Mouse (Mus musculus) limb, embryonic 10.5 days (tissue): ENCODE measurements around the gene Tmem163. TPM values are rescaled to one million over a fixed set of nuclear protein-coding genes. Genes with fewer than 3 reads are reported as not detected.
A peak's percentile ranks its signal among the peaks of the same experiment; 100 is the strongest.

Experiments
- DNase-seq: peaks from one replicate; pipeline ENCODE4 v3.0.0-alpha.2; 2017; ENCODE audit warnings: low spot score
- H3K27ac ChIP-seq: fragments of 300-500 bp; sonication (generic); 2 replicates; pipeline ENCODE4 v1.5.1; 2016; ENCODE audit warnings: mild to moderate bottlenecking
- H3K27me3 ChIP-seq: fragments of 300-500 bp; sonication (generic); 2 replicates; pipeline ENCODE4 v1.6.1; 2016; ENCODE audit warnings: low read depth, mild to moderate bottlenecking; ENCODE audit not compliant: poor library complexity, severe bottlenecking
- H3K36me3 ChIP-seq: fragments of 300-500 bp; sonication (generic); 2 replicates; pipeline ENCODE4 v1.6.1; 2016; ENCODE audit warnings: mild to moderate bottlenecking, moderate library complexity
- H3K4me1 ChIP-seq: fragments of 300-500 bp; sonication (generic); 2 replicates; pipeline ENCODE4 v1.6.1; 2016
- H3K4me3 ChIP-seq: fragments of 300-500 bp; sonication (generic); 2 replicates; pipeline ENCODE4 v1.5.1; 2016; ENCODE audit warnings: mild to moderate bottlenecking, moderate library complexity
- H3K9me3 ChIP-seq: fragments of 300-500 bp; sonication (generic); replicated peaks from 2 replicates; pipeline ENCODE4 v1.6.1; 2016; ENCODE audit warnings: mild to moderate bottlenecking
- WGBS: fragments of 180-500 bp; shearing (Covaris S2); methylation state at CpG from one replicate; pipeline ENCODE4 v1.1.7; 2016; 5-methylcytosine and 5-hydroxymethylcytosine counted together
- polyA plus RNA-seq: library from polyadenylated mRNA; unstranded; fragments of >200 nt; fragmentation: Nextera tagmentation; extraction: Ambion mirVana; gene quantifications from 2 replicates; pipeline ENCODE4 v1.2.1, GENCODE M21; 2016

Gene Tmem163
- 1.5 and 3.5 TPM in 2 replicates for polyA plus RNA-seq

- Histone ChIP-seq H3K4me1 (peaks cover 18% of the 10 kb centered on the region), H3K36me3 (no peaks in the 10 kb centered on the region), H3K9me3 (no peaks in the 10 kb centered on the region), H3K27me3 (peaks cover 60% of the 10 kb centered on the region), H3K27ac (no peak within 1 kb of the TSS), H3K4me3 (0 out of 2 replicates have a peak within 1 kb of the TSS, but pooled peaks have one; percentile 61)
- WGBS, result 20% methylated on average over 18 of the region's 18 CpGs
- DNase-seq, result peak; percentile 66
Observed at GRCm38 (mm10) chr1:127679498-127680133, at the start of gene Tmem163. Gene Tmem163 (minus strand): TSS chr1:127679548.

GRCm38 (mm10) chr1:127729096-127729495 is 49.7 kb upstream of the Tmem163 start, which contains the start of gene Acmsd:
Gene Acmsd (plus strand): TSS chr1:127729413.
- no peak within 1 kb of the TSS for H3K4me3 ChIP-seq
- no peaks in the 10 kb centered on the region for H3K27me3 ChIP-seq
- no peak within 1 kb of the TSS for H3K27ac ChIP-seq
- H3K4me1 ChIP-seq, result no peaks in the 10 kb centered on the region
- no peak for DNase-seq
- 91% methylated on average over 4 of the region's 4 CpGs for WGBS
- no peaks in the 10 kb centered on the region for H3K9me3 ChIP-seq
- no peaks in the 10 kb centered on the region for H3K36me3 ChIP-seq

- 62% methylated on average over 2 of the region's 2 CpGs for WGBS
Observed at GRCm38 (mm10) chr1:127723596-127723995, 44.2 kb upstream of the Tmem163 start.

GRCm38 (mm10) chr1:127718290-127718689 is 38.9 kb upstream of the Tmem163 start:
- Histone ChIP-seq H3K4me1 (no peaks in the 10 kb centered on the region), H3K4me3 (no peak overlapping the region), H3K9me3 (no peaks in the 10 kb centered on the region), H3K36me3 (no peaks in the 10 kb centered on the region), H3K27me3 (no peaks in the 10 kb centered on the region), H3K27ac (no peak overlapping the region)
- DNase-seq, result no peak
- WGBS, result 93% methylated on average over 1 of the region's 1 CpGs

More at GRCm38 (mm10) chr1:127723596-127723995, 44.2 kb upstream of the Tmem163 start:
- no peaks in the 10 kb centered on the region for H3K9me3 ChIP-seq
- H3K4me3 ChIP-seq, result no peak overlapping the region
- no peak for DNase-seq
- no peaks in the 10 kb centered on the region for H3K27me3 ChIP-seq
- H3K27ac ChIP-seq, result no peak overlapping the region
- H3K4me1 ChIP-seq, result no peaks in the 10 kb centered on the region
- no peaks in the 10 kb centered on the region for H3K36me3 ChIP-seq

GRCm38 (mm10) chr1:127716441-127716840 is 37.1 kb upstream of the Tmem163 start:
- Histone ChIP-seq H3K36me3 (no peaks in the 10 kb centered on the region), H3K4me3 (no peak overlapping the region), H3K4me1 (no peaks in the 10 kb centered on the region), H3K27me3 (no peaks in the 10 kb centered on the region), H3K27ac (no peak overlapping the region), H3K9me3 (no peaks in the 10 kb centered on the region)
- 91% methylated on average over 8 of the region's 8 CpGs for WGBS
- DNase-seq, result no peak

GRCm38 (mm10) chr1:127706269-127706668 is 26.9 kb upstream of the Tmem163 start:
- H3K4me1 ChIP-seq, result no peaks in the 10 kb centered on the region
- no peaks in the 10 kb centered on the region for H3K36me3 ChIP-seq
- DNase-seq, result no peak
- H3K27ac ChIP-seq, result no peak overlapping the region
- 81% methylated on average over 5 of the region's 5 CpGs for WGBS
- H3K27me3 ChIP-seq, result no peaks in the 10 kb centered on the region
- no peaks in the 10 kb centered on the region for H3K9me3 ChIP-seq
- no peak overlapping the region for H3K4me3 ChIP-seq

- Histone ChIP-seq H3K36me3 (no peaks in the 10 kb centered on the region), H3K4me3 (no peak overlapping the region), H3K27ac (no peak overlapping the region), H3K4me1 (no peaks in the 10 kb centered on the region), H3K27me3 (no peaks in the 10 kb centered on the region), H3K9me3 (no peaks in the 10 kb centered on the region)
- no peak for DNase-seq
- WGBS, result 89% methylated on average over 1 of the region's 1 CpGs
Observed at GRCm38 (mm10) chr1:127702187-127702586, 22.8 kb upstream of the Tmem163 start.

GRCm38 (mm10) chr1:127696533-127696932 is 17.2 kb upstream of the Tmem163 start:
- 31% methylated on average over 2 of the region's 2 CpGs for WGBS
- H3K27ac ChIP-seq, result no peak overlapping the region

GRCm38 (mm10) chr1:127677661-127678580 is 1.4 kb downstream of the Tmem163 start:
- no peak overlapping the region for H3K27ac ChIP-seq
- H3K27me3 ChIP-seq, result peaks cover 74% of the 10 kb centered on the region
- H3K36me3 ChIP-seq, result no peaks in the 10 kb centered on the region
- H3K9me3 ChIP-seq, result no peaks in the 10 kb centered on the region
- peak overlapping the region; percentile 61 for H3K4me3 ChIP-seq
- DNase-seq, result peak; percentile 56
- WGBS, result 2% methylated on average over 63 of the region's 64 CpGs
- peaks cover 18% of the 10 kb centered on the region for H3K4me1 ChIP-seq

More at GRCm38 (mm10) chr1:127696533-127696932, 17.2 kb upstream of the Tmem163 start:
- Histone ChIP-seq H3K4me1 (no peaks in the 10 kb centered on the region), H3K27me3 (no peaks in the 10 kb centered on the region), H3K36me3 (no peaks in the 10 kb centered on the region), H3K9me3 (no peaks in the 10 kb centered on the region), H3K4me3 (no peak overlapping the region)
- no peak for DNase-seq

GRCm38 (mm10) chr1:127677131-127677631 is 2.2 kb downstream of the Tmem163 start:
- H3K9me3 ChIP-seq, result no peaks in the 10 kb centered on the region
- H3K36me3 ChIP-seq, result no peaks in the 10 kb centered on the region
- no peak overlapping the region for H3K27ac ChIP-seq
- H3K4me3 ChIP-seq, result peak overlapping the region; percentile 61
- peak; percentile 66 for DNase-seq
- peaks cover 18% of the 10 kb centered on the region for H3K4me1 ChIP-seq
- H3K27me3 ChIP-seq, result peaks cover 74% of the 10 kb centered on the region
- 1% methylated on average over 39 of the region's 44 CpGs for WGBS

GRCm38 (mm10) chr1:127676516-127677099 is 2.7 kb downstream of the Tmem163 start:
- DNase-seq, result peak; percentile 33
- H3K9me3 ChIP-seq, result no peaks in the 10 kb centered on the region
- H3K36me3 ChIP-seq, result no peaks in the 10 kb centered on the region
- H3K4me1 ChIP-seq, result peaks cover 18% of the 10 kb centered on the region
- WGBS, result 6% methylated on average over 25 of the region's 25 CpGs
- H3K27me3 ChIP-seq, result peaks cover 74% of the 10 kb centered on the region
- peak overlapping the region; percentile 61 for H3K4me3 ChIP-seq
- H3K27ac ChIP-seq, result no peak overlapping the region

- Histone ChIP-seq H3K4me3 (no peak overlapping the region), H3K4me1 (peaks cover 18% of the 10 kb centered on the region), H3K27me3 (peaks cover 74% of the 10 kb centered on the region), H3K27ac (no peak overlapping the region), H3K36me3 (no peaks in the 10 kb centered on the region), H3K9me3 (no peaks in the 10 kb centered on the region)
- no peak for DNase-seq
- WGBS, result 34% methylated on average over 12 of the region's 12 CpGs
Observed at GRCm38 (mm10) chr1:127676116-127676515, 3.2 kb downstream of the Tmem163 start.
